Mouse (Mus musculus): ENCODE measurements around the gene Tmem247. TPM values are rescaled to one million over a fixed set of nuclear protein-coding genes. Genes with fewer than 3 reads are reported as not detected.

The Tmem247 gene
- polyA plus RNA-seq, 1 experiment from 2014 or later: not detected

DNA sequence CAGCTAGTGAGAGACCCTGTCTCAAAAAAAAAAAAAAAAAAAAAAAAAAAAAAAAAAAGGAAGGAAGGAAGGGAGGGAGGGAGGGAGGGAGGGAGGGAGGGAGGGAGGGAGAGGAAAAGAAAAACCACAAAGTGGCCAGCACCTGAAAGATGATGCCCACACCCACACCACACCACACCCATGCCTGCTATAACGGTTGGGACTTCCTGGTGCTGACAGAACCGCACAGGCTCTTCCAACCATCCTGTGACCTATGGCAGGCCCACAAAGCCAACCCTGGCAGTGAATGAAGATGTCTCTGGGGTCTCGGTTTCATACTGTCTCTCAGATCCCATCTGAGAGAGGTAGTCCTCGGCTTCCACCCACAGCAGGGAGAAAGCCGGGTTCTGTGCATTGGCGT is 12.2 kb downstream of the Tmem247 start:
- Histone ChIP-seq H3K36me3 (replicated peaks; ENCODE audit: control insufficient read depth, insufficient read depth) (no peaks in the 10 kb centered on the region), H3K4me1 (replicated peaks; ENCODE audit: control insufficient read depth, insufficient read depth, low read length) (peaks cover 19% of the 10 kb centered on the region), H3K9ac (no peak overlapping the region), H3K9me3 (ENCODE audit: control insufficient read depth, low read length) (peaks cover 12% of the 10 kb centered on the region), H3K4me3 (replicated peaks; ENCODE audit: low read length) (no peak overlapping the region), H3K27me3 (ENCODE audit: control insufficient read depth, insufficient read depth, low read length) (no peaks in the 10 kb centered on the region), H3K4me2 (replicated peaks) (no peak overlapping the region), H3K27ac (no peak overlapping the region)
- WGBS: 86% methylated on average over 6 of the region's 6 CpGs
- ATAC-seq (ENCODE audit: low FRiP score) (no peak), DNase-seq (ENCODE audit: low spot score) (no peak)

- ATAC-seq (ENCODE audit: low FRiP score): no peak
- H3K9me3 ChIP-seq (ENCODE audit: control insufficient read depth, low read length): peaks cover 12% of the 10 kb centered on the region
- peaks cover 19% of the 10 kb centered on the region for H3K4me1 ChIP-seq (replicated peaks; ENCODE audit: control insufficient read depth, insufficient read depth, low read length)
- no peaks in the 10 kb centered on the region for H3K36me3 ChIP-seq (replicated peaks; ENCODE audit: control insufficient read depth, insufficient read depth)
- no peak overlapping the region for H3K4me2 ChIP-seq (replicated peaks)
- H3K27ac ChIP-seq: no peak overlapping the region
- H3K4me3 ChIP-seq (replicated peaks; ENCODE audit: low read length): no peak overlapping the region
- no peaks in the 10 kb centered on the region for H3K27me3 ChIP-seq (ENCODE audit: control insufficient read depth, insufficient read depth, low read length)
- DNase-seq (ENCODE audit: low spot score): no peak
- no peak overlapping the region for H3K9ac ChIP-seq
These were observed 12.8 kb downstream of the Tmem247 start for GRCm38 (mm10) chr17:86929981-86930380.

- no peaks in the 10 kb centered on the region for H3K27me3 ChIP-seq (ENCODE audit: control insufficient read depth, insufficient read depth, low read length)
- WGBS: 25% methylated on average over 5 of the region's 5 CpGs
- DNase-seq (ENCODE audit: low spot score) (peak; percentile 62), ATAC-seq (ENCODE audit: low FRiP score) (peak; percentile 74)
- peak overlapping the region; percentile 16; the same call in 1 of the 2 replicates for H3K9ac ChIP-seq
- no peak overlapping the region for H3K4me3 ChIP-seq (replicated peaks; ENCODE audit: low read length)
- no peaks in the 10 kb centered on the region for H3K36me3 ChIP-seq (replicated peaks; ENCODE audit: control insufficient read depth, insufficient read depth)
- peak overlapping the region; percentile 72 for H3K27ac ChIP-seq
- H3K4me1 ChIP-seq (replicated peaks; ENCODE audit: control insufficient read depth, insufficient read depth, low read length): peaks cover 19% of the 10 kb centered on the region
- H3K9me3 ChIP-seq (ENCODE audit: control insufficient read depth, low read length): no peaks in the 10 kb centered on the region
- peak overlapping the region; percentile 22; the same call in 1 of the 2 replicates for H3K4me2 ChIP-seq (replicated peaks)
These were observed 15.7 kb downstream of the Tmem247 start for GRCm38 (mm10) chr17:86932896-86933295.

DNA sequence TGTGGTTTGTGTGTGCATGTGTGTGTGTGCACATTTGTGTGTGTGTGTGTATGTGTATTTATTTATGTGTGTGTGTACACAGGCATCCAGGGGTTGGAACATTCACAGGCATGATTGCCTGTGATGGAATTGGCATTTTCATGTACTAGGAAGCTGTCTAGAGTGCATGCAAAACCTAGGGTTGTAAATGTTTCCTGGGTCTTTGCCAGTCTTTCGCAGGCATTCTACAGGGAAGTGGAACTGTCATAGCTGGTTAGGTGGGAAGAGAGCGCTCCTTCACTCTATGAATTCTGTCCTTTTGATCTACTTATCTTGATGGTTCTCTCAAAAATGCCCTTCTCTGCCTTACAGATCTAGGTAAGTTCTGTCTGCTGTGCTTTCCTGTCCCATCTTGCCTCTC is 19.9 kb downstream of the Tmem247 start:
- H3K9me3 ChIP-seq (ENCODE audit: control insufficient read depth, low read length): no peaks in the 10 kb centered on the region
- 0 out of 2 replicates have a peak overlapping the region, but pooled peaks have one; percentile 55 for H3K9ac ChIP-seq
- no peaks in the 10 kb centered on the region for H3K36me3 ChIP-seq (replicated peaks; ENCODE audit: control insufficient read depth, insufficient read depth)
- peak overlapping the region; percentile 66 for H3K4me2 ChIP-seq (replicated peaks)
- WGBS: 75% methylated on average over 2 of the region's 2 CpGs
- peak overlapping the region; percentile 76; the same call in 1 of the 2 replicates for H3K27ac ChIP-seq
- ATAC-seq (ENCODE audit: low FRiP score): no peak
- H3K27me3 ChIP-seq (ENCODE audit: control insufficient read depth, insufficient read depth, low read length): no peaks in the 10 kb centered on the region
- DNase-seq (ENCODE audit: low spot score): no peak
- H3K4me1 ChIP-seq (replicated peaks; ENCODE audit: control insufficient read depth, insufficient read depth, low read length): peaks cover 19% of the 10 kb centered on the region
- no peak overlapping the region for H3K4me3 ChIP-seq (replicated peaks; ENCODE audit: low read length)

GRCm38 (mm10) chr17:86937497-86938155 is 20.5 kb downstream of the Tmem247 start:
- ATAC-seq (ENCODE audit: low FRiP score) (peak; percentile 87), DNase-seq (ENCODE audit: low spot score) (peak; percentile 80)
- Histone ChIP-seq H3K4me1 (replicated peaks; ENCODE audit: control insufficient read depth, insufficient read depth, low read length) (peaks cover 13% of the 10 kb centered on the region), H3K9me3 (ENCODE audit: control insufficient read depth, low read length) (no peaks in the 10 kb centered on the region), H3K9ac (peak overlapping the region; percentile 55), H3K27ac (peak overlapping the region; percentile 76), H3K36me3 (replicated peaks; ENCODE audit: control insufficient read depth, insufficient read depth) (no peaks in the 10 kb centered on the region), H3K27me3 (ENCODE audit: control insufficient read depth, insufficient read depth, low read length) (no peaks in the 10 kb centered on the region), H3K4me2 (replicated peaks) (peak overlapping the region; percentile 66), H3K4me3 (replicated peaks; ENCODE audit: low read length) (peak overlapping the region; percentile 39)
- WGBS: 5% methylated on average over 20 of the region's 20 CpGs

GRCm38 (mm10) chr17:86938683-86939082 is 21.5 kb downstream of the Tmem247 start:
- no peaks in the 10 kb centered on the region for H3K9me3 ChIP-seq (ENCODE audit: control insufficient read depth, low read length)
- H3K9ac ChIP-seq: no peak overlapping the region
- no peaks in the 10 kb centered on the region for H3K36me3 ChIP-seq (replicated peaks; ENCODE audit: control insufficient read depth, insufficient read depth)
- ATAC-seq (ENCODE audit: low FRiP score): no peak
- H3K27ac ChIP-seq: no peak overlapping the region
- 59% methylated on average over 7 of the region's 7 CpGs for WGBS
- H3K4me1 ChIP-seq (replicated peaks; ENCODE audit: control insufficient read depth, insufficient read depth, low read length): peaks cover 4% of the 10 kb centered on the region; the same call in 1 of the 2 replicates
- H3K27me3 ChIP-seq (ENCODE audit: control insufficient read depth, insufficient read depth, low read length): no peaks in the 10 kb centered on the region
- DNase-seq (ENCODE audit: low spot score): no peak
- no peak overlapping the region for H3K4me2 ChIP-seq (replicated peaks)
- H3K4me3 ChIP-seq (replicated peaks; ENCODE audit: low read length): no peak overlapping the region

DNA sequence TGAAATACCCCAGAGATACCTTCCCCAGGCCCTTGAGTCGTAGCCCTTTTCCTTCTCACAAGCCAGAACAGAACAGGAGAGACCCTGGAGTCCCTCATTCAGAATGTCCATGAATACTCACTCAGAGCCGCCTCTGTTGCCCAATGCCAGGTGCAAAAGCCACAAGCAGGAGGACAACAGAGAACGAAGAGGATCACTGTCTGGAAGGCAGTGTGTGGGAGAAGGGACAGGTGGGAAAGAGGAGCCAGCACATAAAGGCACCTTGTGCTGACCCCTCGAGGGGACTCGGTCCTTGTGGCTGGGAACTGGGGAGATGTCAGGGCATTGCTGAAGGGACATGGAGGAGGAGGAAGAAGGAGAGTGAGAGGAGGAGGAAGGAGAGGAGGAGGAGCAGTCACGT is 25.0 kb downstream of the Tmem247 start:
- H3K27ac ChIP-seq: no peak overlapping the region
- H3K36me3 ChIP-seq (replicated peaks; ENCODE audit: control insufficient read depth, insufficient read depth): no peaks in the 10 kb centered on the region
- H3K4me1 ChIP-seq (replicated peaks; ENCODE audit: control insufficient read depth, insufficient read depth, low read length): peaks cover 4% of the 10 kb centered on the region; the same call in 1 of the 2 replicates
- H3K27me3 ChIP-seq (ENCODE audit: control insufficient read depth, insufficient read depth, low read length): no peaks in the 10 kb centered on the region
- no peak overlapping the region for H3K4me2 ChIP-seq (replicated peaks)
- H3K9ac ChIP-seq: no peak overlapping the region
- no peak overlapping the region for H3K4me3 ChIP-seq (replicated peaks; ENCODE audit: low read length)
- WGBS: 72% methylated on average over 6 of the region's 6 CpGs
- H3K9me3 ChIP-seq (ENCODE audit: control insufficient read depth, low read length): no peaks in the 10 kb centered on the region
- ATAC-seq (ENCODE audit: low FRiP score): no peak
- no peak for DNase-seq (ENCODE audit: low spot score)

- Histone ChIP-seq H3K9ac (no peak overlapping the region), H3K4me1 (replicated peaks; ENCODE audit: control insufficient read depth, insufficient read depth, low read length) (peaks cover 7% of the 10 kb centered on the region; the same call in 1 of the 2 replicates), H3K27ac (no peak overlapping the region), H3K4me2 (replicated peaks) (no peak overlapping the region), H3K9me3 (ENCODE audit: control insufficient read depth, low read length) (no peaks in the 10 kb centered on the region), H3K27me3 (ENCODE audit: control insufficient read depth, insufficient read depth, low read length) (no peaks in the 10 kb centered on the region), H3K36me3 (replicated peaks; ENCODE audit: control insufficient read depth, insufficient read depth) (no peaks in the 10 kb centered on the region), H3K4me3 (replicated peaks; ENCODE audit: low read length) (no peak overlapping the region)
- DNase-seq (ENCODE audit: low spot score): no peak
- 91% methylated on average over 6 of the region's 6 CpGs for WGBS
- no peak for ATAC-seq (ENCODE audit: low FRiP score)
These were observed 26.0 kb downstream of the Tmem247 start for GRCm38 (mm10) chr17:86943158-86943557.

GRCm38 (mm10) chr17:86946078-86946477 is 28.9 kb downstream of the Tmem247 start:
- 45% methylated on average over 4 of the region's 4 CpGs for WGBS
- Histone ChIP-seq H3K9me3 (ENCODE audit: control insufficient read depth, low read length) (no peaks in the 10 kb centered on the region), H3K27ac (no peak overlapping the region), H3K27me3 (ENCODE audit: control insufficient read depth, insufficient read depth, low read length) (no peaks in the 10 kb centered on the region), H3K4me3 (replicated peaks; ENCODE audit: low read length) (no peak overlapping the region), H3K4me2 (replicated peaks) (no peak overlapping the region), H3K4me1 (replicated peaks; ENCODE audit: control insufficient read depth, insufficient read depth, low read length) (peaks cover 8% of the 10 kb centered on the region; the same call in 1 of the 2 replicates), H3K9ac (no peak overlapping the region), H3K36me3 (replicated peaks; ENCODE audit: control insufficient read depth, insufficient read depth) (no peaks in the 10 kb centered on the region)
- ATAC-seq (ENCODE audit: low FRiP score) (no peak), DNase-seq (ENCODE audit: low spot score) (no peak)
